Mouse (Mus musculus) lung, adult 2 months (tissue): ENCODE measurements around the gene Kctd21.

Experiments
- CTCF ChIP-seq: fragments of 200-500 bp; IDR thresholded peaks from 2 replicates; pipeline ENCODE4 v1.5.1; 2011; ENCODE audit warnings: mild to moderate bottlenecking, low read length, control low read depth; ENCODE audit not compliant: insufficient read depth
- POLR2A ChIP-seq: fragments of 200-500 bp; IDR thresholded peaks from 2 replicates; pipeline ENCODE4 v1.6.1; 2011; ENCODE audit warnings: low read depth, mild to moderate bottlenecking, control low read depth, low read length, borderline replicate concordance; ENCODE audit errors: extremely low read depth

- TF ChIP-seq CTCF (no peak), POLR2A (no peak)
These were observed 2.3 kb downstream of the Kctd21 start for GRCm38 (mm10) chr7:97334406-97334805.
